Mouse (Mus musculus) heart, embryonic 11.5 days (tissue): Measurements from ENCODE around the gene Bri3. TPM values are rescaled to one million over a fixed set of nuclear protein-coding genes. Genes with fewer than 3 reads are reported as not detected.

Experiments used
- ATAC-seq: fragments of 200-750 bp; cut with Nextera tagmentation; replicated peaks from 2 replicates; pipeline ENCODE4 v1.8.0; 2017; ENCODE audit warnings: moderate library complexity; ENCODE audit not compliant: insufficient number of reproducible peaks, low FRiP score, low TSS enrichment
- H3K27ac ChIP-seq: fragments of 300-500 bp; sonication (generic); 2 replicates; pipeline ENCODE4 v1.5.1; 2014; ENCODE audit warnings: mild to moderate bottlenecking, low read depth, low read length
- H3K27me3 ChIP-seq: fragments of 300-500 bp; sonication (generic); 2 replicates; pipeline ENCODE4 v1.6.1; 2014; ENCODE audit warnings: mild to moderate bottlenecking, low read length, mixed read lengths; ENCODE audit not compliant: control insufficient read depth, insufficient read depth
- H3K36me3 ChIP-seq: fragments of 300-500 bp; sonication (generic); 2 replicates; pipeline ENCODE4 v1.6.1; 2014; ENCODE audit warnings: mild to moderate bottlenecking, low read length, moderate library complexity, mixed read lengths; ENCODE audit not compliant: control insufficient read depth, insufficient read depth
- H3K4me1 ChIP-seq: fragments of 300-500 bp; sonication (generic); 2 replicates; pipeline ENCODE4 v1.6.1; 2014; ENCODE audit warnings: low read length; ENCODE audit not compliant: control insufficient read depth, insufficient read depth
- H3K4me2 ChIP-seq: fragments of 300-500 bp; sonication (generic); 2 replicates; pipeline ENCODE4 v1.6.1; 2014; ENCODE audit warnings: mild to moderate bottlenecking, moderate library complexity
- H3K4me3 ChIP-seq: fragments of 300-500 bp; sonication (generic); 2 replicates; pipeline ENCODE4 v1.5.1; 2014; ENCODE audit warnings: low read depth, low read length
- H3K9ac ChIP-seq: fragments of 300-500 bp; sonication (generic); 2 replicates; pipeline ENCODE4 v1.6.1; 2014; ENCODE audit warnings: mild to moderate bottlenecking, low read depth, low read length, moderate library complexity
- H3K9me3 ChIP-seq: fragments of 300-500 bp; sonication (generic); replicated peaks from 2 replicates; pipeline ENCODE4 v1.6.1; 2016; ENCODE audit warnings: low read length; ENCODE audit not compliant: control insufficient read depth
- WGBS: fragments of 180-500 bp; shearing (Covaris S2); extraction: QIAGEN DNeasy Blood & Tissue Kit; methylation state at CpG from one replicate; pipeline ENCODE4 v1.1.7; 2014; ENCODE audit not compliant: insufficient replicate concordance; 5-methylcytosine and 5-hydroxymethylcytosine counted together
- polyA plus RNA-seq: library from polyadenylated mRNA; unstranded; fragments of >200 nt; fragmentation: Nextera tagmentation; extraction: Ambion mirVana; gene quantifications from 2 replicates; pipeline ENCODE4 v1.2.1, GENCODE M21; 2014

The Bri3 gene
- polyA plus RNA-seq, 1 experiment from 2014 or later, result 110 TPM

- Histone ChIP-seq H3K4me2 (no peak overlapping the region), H3K4me3 (no peak overlapping the region), H3K9ac (no peak overlapping the region), H3K4me1 (peaks cover 4% of the 10 kb centered on the region; the same call in 1 of the 2 replicates), H3K9me3 (no peaks in the 10 kb centered on the region), H3K27me3 (no peaks in the 10 kb centered on the region), H3K36me3 (no peaks in the 10 kb centered on the region), H3K27ac (no peak overlapping the region)
- ATAC-seq, result no peak
- WGBS, result 83% methylated on average over 5 of the region's 5 CpGs
These were observed 40.4 kb downstream of the Bri3 start for GRCm38 (mm10) chr5:144284599-144284998.

DNA sequence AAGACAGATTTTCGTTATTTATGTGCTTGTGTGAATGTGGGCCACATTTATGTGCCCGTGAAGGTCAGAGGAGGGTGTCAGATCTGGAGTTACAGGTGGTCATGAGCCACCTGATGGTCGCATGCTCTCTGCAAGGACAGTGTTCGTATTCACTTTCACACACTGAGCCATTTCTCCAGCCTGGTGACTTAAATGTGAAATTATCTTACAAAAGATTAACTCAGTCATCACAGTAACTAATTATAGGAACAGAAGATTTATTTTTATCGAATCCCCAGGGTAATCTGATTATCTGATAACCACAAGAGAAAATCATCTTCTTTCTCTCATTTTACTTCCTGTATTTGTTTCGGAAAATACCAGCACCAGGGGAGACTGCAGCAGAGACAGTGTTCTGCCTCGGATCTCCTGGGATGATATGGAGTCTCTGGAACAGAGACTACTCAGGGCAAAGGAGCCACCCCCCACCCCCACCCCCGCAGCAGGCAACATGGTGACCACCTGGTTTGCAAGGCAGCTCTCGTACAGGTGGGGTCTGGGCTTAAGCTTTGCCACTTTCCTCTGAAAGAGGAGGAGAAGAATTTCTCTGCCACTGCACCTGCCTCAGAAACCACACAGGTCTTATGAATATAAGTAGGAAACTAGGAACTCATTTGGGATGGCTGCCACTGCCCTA is 42.5 kb downstream of the Bri3 start:
- Histone ChIP-seq H3K36me3 (no peaks in the 10 kb centered on the region), H3K9ac (no peak overlapping the region), H3K4me2 (no peak overlapping the region), H3K27me3 (no peaks in the 10 kb centered on the region), H3K27ac (no peak overlapping the region), H3K4me3 (no peak overlapping the region), H3K4me1 (peaks cover 10% of the 10 kb centered on the region), H3K9me3 (no peaks in the 10 kb centered on the region)
- ATAC-seq, result no peak
- WGBS, result 67% methylated on average over 9 of the region's 9 CpGs

DNA sequence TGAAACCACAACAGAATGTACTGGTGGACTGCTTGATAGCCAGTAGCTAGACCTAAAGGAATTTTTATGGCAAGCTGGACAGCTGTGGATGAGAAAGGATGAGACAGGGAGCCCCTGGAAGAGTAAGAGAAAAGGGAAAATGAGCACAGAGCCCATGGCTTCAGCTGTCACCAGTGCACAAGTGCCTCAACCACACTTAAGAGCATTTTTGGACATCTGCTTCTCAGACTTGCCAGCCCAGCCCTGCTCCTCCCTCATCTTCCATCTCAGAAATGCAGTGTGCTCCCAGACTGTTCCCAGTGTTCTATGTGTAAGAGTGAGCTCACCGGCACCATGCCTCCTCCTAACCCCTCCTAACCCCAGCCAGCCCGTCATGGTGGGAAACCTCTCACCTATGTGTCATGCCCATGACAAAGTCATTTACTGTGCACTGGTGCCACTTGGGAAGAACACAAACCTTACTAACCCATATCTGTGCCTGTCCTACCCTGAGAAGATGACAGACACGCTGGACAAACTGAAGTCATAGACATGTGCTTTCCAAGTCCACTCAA is 43.1 kb downstream of the Bri3 start:
- Histone ChIP-seq H3K4me2 (no peak overlapping the region), H3K27me3 (no peaks in the 10 kb centered on the region), H3K27ac (no peak overlapping the region), H3K36me3 (no peaks in the 10 kb centered on the region), H3K4me1 (peaks cover 10% of the 10 kb centered on the region), H3K9ac (no peak overlapping the region), H3K9me3 (no peaks in the 10 kb centered on the region), H3K4me3 (no peak overlapping the region)
- 0 out of 2 replicates have a peak, but pooled peaks have one; percentile 20 for ATAC-seq
- WGBS, result 81% methylated on average over 3 of the region's 3 CpGs

DNA sequence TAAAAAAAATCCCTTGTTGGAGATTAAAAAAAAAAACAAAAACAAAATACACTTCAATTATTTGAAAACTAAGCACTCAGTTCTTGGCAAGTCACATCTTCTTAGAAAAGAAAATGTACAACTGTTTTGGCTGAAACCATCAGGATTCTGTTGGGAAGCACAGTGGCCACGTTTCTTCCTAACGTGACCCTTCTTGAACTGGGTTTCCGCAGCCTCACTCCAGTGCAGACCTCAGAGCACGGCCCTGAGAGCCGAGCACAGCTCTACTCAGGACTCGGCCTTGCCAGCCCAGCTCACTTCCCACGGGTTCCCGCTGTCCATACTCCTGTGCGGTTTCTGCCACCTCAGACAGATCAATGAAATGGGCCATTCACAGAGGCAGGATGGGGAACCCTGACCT is 44.2 kb downstream of the Bri3 start:
- Histone ChIP-seq H3K27ac (no peak overlapping the region), H3K9me3 (no peaks in the 10 kb centered on the region), H3K36me3 (no peaks in the 10 kb centered on the region), H3K4me1 (peaks cover 10% of the 10 kb centered on the region), H3K27me3 (no peaks in the 10 kb centered on the region), H3K4me2 (no peak overlapping the region), H3K9ac (no peak overlapping the region), H3K4me3 (no peak overlapping the region)
- ATAC-seq, result no peak
- 78% methylated on average over 9 of the region's 9 CpGs for WGBS

DNA sequence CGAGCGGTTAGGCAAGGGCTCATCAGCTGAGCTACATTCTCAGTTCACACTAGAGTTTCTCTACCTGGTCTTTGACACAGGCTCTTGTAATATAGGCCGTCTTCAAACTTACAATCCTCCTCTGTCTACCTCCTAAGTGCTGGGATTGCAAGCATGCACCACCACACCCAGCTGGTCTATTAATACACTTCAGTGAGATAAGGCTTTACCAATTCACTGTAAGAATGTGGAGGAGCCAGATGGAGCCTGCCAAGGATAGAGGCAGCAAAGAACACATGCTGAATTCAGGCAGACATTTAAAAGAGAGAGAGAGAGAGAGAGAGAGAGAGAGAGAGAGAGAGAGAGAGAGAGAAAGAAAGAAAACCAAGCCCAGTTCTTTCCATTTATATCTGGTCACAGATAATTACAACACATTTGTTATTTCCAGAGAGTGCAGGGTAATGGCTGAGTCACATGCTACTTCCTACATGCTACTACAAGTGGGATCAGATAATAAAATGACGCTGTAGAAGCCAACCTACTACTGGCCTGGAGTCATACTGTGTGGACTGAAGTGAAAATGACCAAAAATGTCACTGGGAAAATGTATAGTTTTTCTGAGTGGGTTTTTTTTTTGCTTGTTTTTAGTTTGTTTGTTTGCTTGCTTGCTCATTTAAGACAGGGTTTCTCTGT is 45.7 kb downstream of the Bri3 start:
- 0 out of 2 replicates have a peak, but pooled peaks have one; percentile 33 for ATAC-seq
- Histone ChIP-seq H3K9ac (no peak overlapping the region), H3K4me3 (no peak overlapping the region), H3K9me3 (no peaks in the 10 kb centered on the region), H3K27ac (peak overlapping the region; percentile 73), H3K27me3 (no peaks in the 10 kb centered on the region), H3K36me3 (no peaks in the 10 kb centered on the region), H3K4me2 (no peak overlapping the region; the same call in 1 of the 2 replicates), H3K4me1 (peaks cover 10% of the 10 kb centered on the region)
- WGBS, result 58% methylated on average over 4 of the region's 4 CpGs

- no peak for ATAC-seq
- no peak overlapping the region for H3K27ac ChIP-seq
- H3K4me1 ChIP-seq, result peaks cover 7% of the 10 kb centered on the region
- WGBS, result 70% methylated on average over 7 of the region's 7 CpGs
- H3K4me3 ChIP-seq, result no peak overlapping the region
- no peaks in the 10 kb centered on the region for H3K9me3 ChIP-seq
- no peaks in the 10 kb centered on the region for H3K36me3 ChIP-seq
- H3K27me3 ChIP-seq, result no peaks in the 10 kb centered on the region
- no peak overlapping the region for H3K4me2 ChIP-seq
- H3K9ac ChIP-seq, result no peak overlapping the region
These were observed 50.7 kb downstream of the Bri3 start for GRCm38 (mm10) chr5:144294908-144295307.

DNA sequence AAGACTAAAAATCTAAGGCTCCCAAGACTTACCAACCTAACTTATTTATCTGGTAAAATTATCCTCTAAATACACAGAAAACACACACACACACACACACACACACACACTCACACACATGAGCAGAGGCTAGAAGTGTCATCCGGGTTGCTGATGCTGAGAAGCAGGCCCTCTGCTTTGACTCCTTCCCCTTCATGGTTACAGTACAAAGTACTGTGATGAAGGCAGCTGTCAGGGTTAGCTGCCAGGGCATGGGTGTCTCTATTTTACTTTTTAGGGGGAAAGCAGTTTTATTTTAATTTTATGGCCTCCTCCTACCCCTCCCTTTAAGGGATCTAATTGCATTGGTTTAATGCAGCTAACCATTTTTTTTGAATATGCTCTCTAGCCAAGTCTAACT is 51.1 kb downstream of the Bri3 start:
- H3K9me3 ChIP-seq, result no peaks in the 10 kb centered on the region
- ATAC-seq, result no peak
- H3K4me2 ChIP-seq, result no peak overlapping the region
- peaks cover 2% of the 10 kb centered on the region for H3K4me1 ChIP-seq
- no peaks in the 10 kb centered on the region for H3K36me3 ChIP-seq
- WGBS, result 75% methylated on average over 1 of the region's 1 CpGs
- H3K27me3 ChIP-seq, result no peaks in the 10 kb centered on the region
- H3K27ac ChIP-seq, result no peak overlapping the region
- no peak overlapping the region for H3K4me3 ChIP-seq
- H3K9ac ChIP-seq, result no peak overlapping the region

- Histone ChIP-seq H3K27me3 (no peaks in the 10 kb centered on the region), H3K9ac (no peak overlapping the region), H3K9me3 (no peaks in the 10 kb centered on the region), H3K27ac (no peak overlapping the region), H3K4me2 (no peak overlapping the region), H3K4me3 (no peak overlapping the region), H3K4me1 (no peaks in the 10 kb centered on the region), H3K36me3 (no peaks in the 10 kb centered on the region)
- ATAC-seq, result no peak
- 75% methylated on average over 7 of the region's 7 CpGs for WGBS
These were observed 51.9 kb downstream of the Bri3 start for GRCm38 (mm10) chr5:144296090-144296604.
